ENCODE assay signal across 24 mouse cellular contexts in the genomic region with DNA sequence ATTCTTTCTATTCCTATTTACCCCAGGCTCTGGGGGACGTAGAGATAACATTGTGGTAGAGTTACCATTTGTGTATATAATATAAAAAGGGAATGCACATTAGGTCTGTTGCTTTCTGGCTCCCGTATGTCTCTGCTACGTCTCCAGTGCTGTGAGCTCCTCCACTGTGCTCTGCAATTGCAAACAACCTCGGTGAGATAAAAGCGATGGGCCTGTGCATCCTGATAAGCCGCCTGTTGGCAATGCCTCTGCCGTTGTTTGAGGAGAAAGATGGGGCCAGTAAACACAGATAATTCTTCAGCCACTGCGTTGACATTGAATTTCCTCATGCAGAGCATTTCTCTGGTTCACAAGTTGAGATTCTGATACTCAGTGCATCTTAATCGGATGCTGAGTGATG.
DNase-seq lines count a peak whose midpoint lies in the region; ATAC-seq and TF ChIP-seq lines count a peak whose summit lies in the region.
"Had no signal": no experiment of that assay in that cellular context is flagged by ENCODE, and none has a peak within 500 bp of the region (broad histone marks: within the 10 kb centered on the region; RNA-seq: fewer than 3 reads in every experiment).

No protein-coding gene starts in this region.

- peak; percentile 82 for ATAC-seq in liver, embryonic 11.5 days (replicated peaks; ENCODE audit: low FRiP score)
- ATAC-seq in liver, embryonic 14.5 days (ENCODE audit: insufficient read depth), result peak; percentile 57; the same call in 1 of the 2 replicates
- ATAC-seq: activated CD4-positive, CD25-positive, alpha-beta regulatory T cell, adult 4 months; forebrain, embryonic 14.5 days; forebrain, postnatal 0 days had no signal

- WGBS in liver, embryonic 11.5 days, result 30% methylated on average over 9 of the region's 9 CpGs
- 18% methylated on average over 9 of the region's 9 CpGs for WGBS in liver, embryonic 14.5 days (ENCODE audit: insufficient replicate concordance)

- no peaks in the 10 kb centered on the region for H3K9me3 ChIP-seq in liver, embryonic 11.5 days (ENCODE audit: control insufficient read depth, low read length)
- no peaks in the 10 kb centered on the region for H3K9me3 ChIP-seq in liver, embryonic 14.5 days (ENCODE audit: control insufficient read depth, low read length)
- H3K9me3 ChIP-seq: embryonic facial prominence, embryonic 12.5 days; embryonic facial prominence, embryonic 15.5 days; hindbrain, embryonic 12.5 days; hindbrain, embryonic 15.5 days had no signal

- H3K27me3 ChIP-seq in liver, embryonic 11.5 days (replicated peaks; ENCODE audit: control insufficient read depth, insufficient read depth, low read length), result no peaks in the 10 kb centered on the region
- no peaks in the 10 kb centered on the region for H3K27me3 ChIP-seq in liver, embryonic 14.5 days (ENCODE audit: control insufficient read depth, insufficient read depth, low read length)
- H3K27me3 ChIP-seq: embryonic facial prominence, embryonic 12.5 days; embryonic facial prominence, embryonic 15.5 days; hindbrain, embryonic 12.5 days; hindbrain, embryonic 15.5 days had no signal

- H3K4me1 ChIP-seq in liver, embryonic 11.5 days (replicated peaks; ENCODE audit: control insufficient read depth, insufficient read depth, low read length), result no peaks in the 10 kb centered on the region
- H3K4me1 ChIP-seq in liver, embryonic 14.5 days (replicated peaks; ENCODE audit: control insufficient read depth in 2 of 2, insufficient read depth in 2 of 2, low read length in 1 of 2), result no peaks in the 10 kb centered on the region
- H3K4me1 ChIP-seq: embryonic facial prominence, embryonic 12.5 days; embryonic facial prominence, embryonic 15.5 days had no signal

- H3K4me2 ChIP-seq in liver, embryonic 11.5 days, result no peak overlapping the region
- no peak overlapping the region for H3K4me2 ChIP-seq in liver, embryonic 14.5 days (ENCODE audit: low read depth)
- H3K4me2 ChIP-seq: embryonic facial prominence, embryonic 12.5 days; embryonic facial prominence, embryonic 15.5 days; heart, embryonic 11.5 days; hindbrain, embryonic 12.5 days; hindbrain, embryonic 15.5 days had no signal

- peak; percentile 26; the same call in 1 of the 2 replicates for TF ChIP-seq EP300 in liver, embryonic 14.5 days (IDR thresholded peaks at IDR 0.05; ENCODE audit: low read depth)

- no peak for TF ChIP-seq CTCF in liver, embryonic 14.5 days (IDR thresholded peaks at IDR 0.05; ENCODE audit: low read depth)

- H3K36me3 ChIP-seq in liver, embryonic 11.5 days (ENCODE audit: control insufficient read depth, insufficient read depth, low read length), result no peaks in the 10 kb centered on the region
- H3K36me3 ChIP-seq in liver, embryonic 14.5 days (replicated peaks; ENCODE audit: control insufficient read depth, insufficient read depth, low read depth), result no peaks in the 10 kb centered on the region
- H3K36me3 ChIP-seq: embryonic facial prominence, embryonic 12.5 days; embryonic facial prominence, embryonic 15.5 days; hindbrain, embryonic 12.5 days; hindbrain, embryonic 15.5 days had no signal

- no peak overlapping the region for H3K9ac ChIP-seq in liver, embryonic 11.5 days (ENCODE audit: low read depth, low read length)
- H3K9ac ChIP-seq in liver, embryonic 14.5 days (replicated peaks), result no peak overlapping the region
- H3K9ac ChIP-seq: embryonic facial prominence, embryonic 12.5 days; embryonic facial prominence, embryonic 15.5 days; forebrain, postnatal 0 days; hindbrain, embryonic 12.5 days; hindbrain, embryonic 15.5 days had no signal

- peak; percentile 63 for DNase-seq in heart, adult 11 months
- no peak for DNase-seq in heart, adult 9 months (ENCODE audit: low spot score in 2 of 2)
- DNase-seq in lung, postnatal 36 days, result peak; percentile 47
- DNase-seq in lung, postnatal 10 days, result no peak
- DNase-seq in liver, embryonic 11.5 days (ENCODE audit: low spot score), result no peak
- peak in 1 of 3 experiments; percentile 24 for DNase-seq in liver, embryonic 14.5 days (ENCODE audit: low read depth in 3 of 3, low spot score in 3 of 3)
- DNase-seq in thymus, postnatal 25 days, result no peak
- DNase-seq in frontal cortex, postnatal 36 days (ENCODE audit: low spot score in 2 of 2), result no peak
- DNase-seq: adrenal gland, adult 8-10 months; adrenal gland, postnatal 25 days; cerebellum, adult 11 months; cerebellum, adult 2 months; cerebellum, adult 9-11 months; cerebellum, postnatal 25 days; forebrain, postnatal 0 days; gastrocnemius, postnatal 25 days; heart, adult 2 months had no signal

- no peak overlapping the region for H3K27ac ChIP-seq in liver, embryonic 11.5 days (ENCODE audit: low read depth, low read length)
- no peak overlapping the region for H3K27ac ChIP-seq in liver, embryonic 14.5 days
- H3K27ac ChIP-seq: embryonic facial prominence, embryonic 12.5 days; embryonic facial prominence, embryonic 15.5 days; heart, adult 2 months; hindbrain, embryonic 12.5 days; hindbrain, embryonic 15.5 days had no signal

- no peak overlapping the region for H3K4me3 ChIP-seq in liver, embryonic 11.5 days (ENCODE audit: low read depth, low read length)
- H3K4me3 ChIP-seq in liver, embryonic 14.5 days (ENCODE audit: insufficient read depth in 1 of 2, low read depth in 2 of 2, low read length in 2 of 2), result no peak overlapping the region
- H3K4me3 ChIP-seq: embryonic facial prominence, embryonic 12.5 days; embryonic facial prominence, embryonic 15.5 days; heart, adult 2 months; hindbrain, embryonic 12.5 days; hindbrain, embryonic 15.5 days had no signal

Comparison
In these comparisons a context has a peak if more than half of its experiments do, and no peak if none do; other contexts are left out.
1. DNase-seq: peak in heart, adult 11 months (single experiment) and lung, postnatal 36 days (single experiment); none in heart, adult 9 months (0 of 2), lung, postnatal 10 days (single experiment), liver, embryonic 11.5 days (single experiment), thymus, postnatal 25 days (single experiment) and frontal cortex, postnatal 36 days (0 of 2).